Mouse (Mus musculus) retina, postnatal 7 days (tissue): ENCODE data around the gene Pi4ka.
A peak's percentile ranks its signal among the peaks of the same experiment; 100 is the strongest.

ENCODE experiments used
- DNase-seq: peaks from one replicate; pipeline ENCODE4 v3.0.0-alpha.2; 2012; ENCODE audit warnings: low read depth, low spot score

Gene Pi4ka

GRCm38 (mm10) chr16:17405736-17406443, at the start of gene Pi4ka, which contains the start of gene Snap29:
TSS of gene Pi4ka (minus strand) at chr16:17406314.
TSS of gene Snap29 (plus strand) at chr16:17405986.
- DNase-seq: peak; percentile 99

DNA sequence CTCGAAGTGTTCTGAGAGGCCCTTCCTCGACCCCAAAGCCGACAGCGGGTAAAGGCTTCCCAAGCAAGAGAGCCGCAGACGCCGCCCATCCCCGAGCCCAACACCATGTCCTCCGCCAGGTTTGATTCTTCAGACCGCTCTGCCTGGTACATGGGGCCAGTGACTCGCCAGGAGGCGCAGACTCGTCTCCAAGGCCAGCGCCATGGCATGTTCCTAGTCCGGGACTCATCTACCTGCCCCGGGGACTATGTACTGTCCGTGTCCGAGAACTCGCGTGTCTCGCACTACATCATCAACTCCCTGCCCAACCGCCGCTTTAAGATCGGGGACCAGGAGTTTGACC, 46.2 kb upstream of the Pi4ka start:
- DNase-seq: no peak

GRCm38 (mm10) chr16:17451541-17452372, 45.6 kb upstream of the Pi4ka start, which contains the start of gene Crkl:
TSS of gene Crkl (plus strand) at chr16:17451987.
- DNase-seq: peak; percentile 98

DNA sequence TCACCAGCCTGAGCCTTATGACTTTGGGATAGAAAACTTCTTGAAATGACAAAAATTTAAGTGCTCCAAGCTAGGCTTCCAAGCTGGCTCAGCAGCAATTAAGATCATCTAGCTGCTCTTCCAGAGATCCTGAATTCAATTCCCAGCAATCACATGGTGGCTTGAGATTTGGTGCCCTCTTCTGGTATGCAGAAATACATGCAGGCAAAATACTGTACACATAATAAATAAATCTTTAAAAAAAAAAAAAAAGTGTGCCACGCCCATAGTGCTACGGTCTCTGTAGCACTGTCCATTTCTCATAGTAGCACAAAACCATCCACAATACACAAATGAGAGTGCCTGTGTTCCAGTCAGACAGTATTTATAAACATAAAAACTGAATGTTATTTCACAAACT, 26.5 kb upstream of the Pi4ka start:
- no peak for DNase-seq

GRCm38 (mm10) chr16:17423021-17423420, 16.9 kb upstream of the Pi4ka start:
- no peak for DNase-seq

- no peak for DNase-seq
Observed at GRCm38 (mm10) chr16:17410209-17410608, 4.1 kb upstream of the Pi4ka start.

- DNase-seq: no peak
Observed at GRCm38 (mm10) chr16:17409046-17409445, 2.9 kb upstream of the Pi4ka start.

DNA sequence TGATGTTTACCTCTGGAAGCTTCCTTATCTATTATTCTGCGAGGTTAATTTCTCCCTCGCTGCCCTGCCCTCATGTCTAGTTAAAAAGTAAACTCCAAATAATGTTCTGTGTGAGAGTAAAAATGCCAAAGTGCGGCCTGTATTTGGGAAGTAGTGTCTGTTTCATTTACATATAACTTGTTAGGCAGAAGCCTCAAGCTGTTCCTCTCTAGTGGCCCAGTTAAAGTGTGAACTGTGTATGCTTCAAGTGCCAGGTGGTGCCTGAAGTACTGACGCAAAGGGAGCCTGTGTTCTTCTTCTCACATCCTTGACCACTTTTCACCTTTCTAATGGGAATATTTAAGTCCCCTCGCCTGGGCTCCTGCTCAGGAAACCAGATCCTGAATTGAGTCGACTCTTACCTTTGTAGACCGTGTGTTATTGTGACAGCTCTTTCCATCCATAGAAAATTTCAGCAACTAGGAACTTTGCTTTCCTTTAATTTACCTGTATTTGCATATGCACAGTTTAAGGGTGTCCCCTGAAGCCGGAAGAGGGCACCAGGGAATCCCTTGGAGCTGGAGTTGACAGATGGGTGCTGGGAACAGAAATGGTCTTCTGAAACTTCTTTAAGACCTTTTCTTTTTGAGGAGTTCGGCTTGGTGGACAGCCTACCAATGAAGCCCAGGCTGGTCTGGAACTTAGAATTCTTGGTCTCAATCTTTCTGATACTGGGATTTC, 558 bp upstream of the Pi4ka start:
- no peak for DNase-seq

GRCm38 (mm10) chr16:17405271-17405696, 830 bp downstream of the Pi4ka start:
- DNase-seq: no peak

- peak; percentile 11 for DNase-seq
Observed at GRCm38 (mm10) chr16:17402855-17403254, 3.3 kb downstream of the Pi4ka start.

- no peak for DNase-seq
Observed at GRCm38 (mm10) chr16:17392784-17393183, 13.3 kb downstream of the Pi4ka start.

DNA sequence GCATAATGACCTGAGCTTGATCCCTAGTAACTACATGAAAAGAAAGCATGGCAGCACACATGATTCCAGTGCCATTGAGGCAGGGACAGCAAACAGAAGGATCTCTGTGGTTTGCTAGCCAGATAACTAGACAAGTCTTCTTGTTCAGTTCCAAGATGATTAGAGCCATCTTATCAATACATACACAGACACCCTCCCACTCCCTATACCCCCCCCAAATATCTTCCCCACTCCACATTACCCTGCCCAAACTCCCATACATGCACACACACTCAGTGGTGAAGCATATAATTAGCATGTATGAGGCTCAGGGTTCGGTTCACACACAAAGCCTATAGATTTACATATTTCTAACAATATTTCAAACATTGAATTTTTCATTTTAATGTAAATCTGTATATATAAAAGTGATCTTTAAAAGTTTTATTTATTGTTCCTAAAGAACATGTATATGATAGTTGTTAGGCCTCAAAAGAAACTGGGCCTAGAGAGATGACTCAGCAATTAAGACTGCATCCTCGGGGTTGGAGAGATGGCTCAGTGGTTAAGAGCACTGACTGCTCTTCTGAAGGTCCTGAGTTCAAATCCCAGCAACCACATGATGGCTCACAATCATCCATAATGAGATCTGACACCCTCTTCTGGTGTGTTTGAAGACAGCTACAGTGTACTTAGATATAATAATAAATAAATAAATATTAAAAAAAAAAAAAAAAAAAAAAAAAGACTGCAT, 22.4 kb downstream of the Pi4ka start:
- DNase-seq: no peak

- no peak for DNase-seq
Observed at GRCm38 (mm10) chr16:17382306-17382705, 23.8 kb downstream of the Pi4ka start.

DNA sequence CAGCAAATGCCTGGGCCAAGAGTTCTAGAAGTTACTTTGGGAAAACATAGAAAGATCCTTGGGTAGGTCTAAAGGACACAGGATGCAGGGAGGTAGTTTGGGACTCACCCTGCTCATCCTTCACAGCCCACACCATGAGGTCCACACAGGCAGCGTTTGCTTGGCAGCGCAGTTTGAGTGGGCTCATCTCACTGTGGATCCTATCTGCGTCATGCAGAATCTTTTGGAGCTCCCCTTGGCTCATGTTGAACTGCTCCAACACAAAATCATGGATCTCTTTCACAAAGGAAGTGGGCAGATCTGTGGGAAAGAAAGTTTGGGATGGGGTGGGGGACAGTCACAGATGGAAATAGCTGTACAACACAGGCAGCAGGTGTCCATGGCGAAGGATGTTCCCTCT, 47.3 kb downstream of the Pi4ka start:
- DNase-seq: no peak

DNA sequence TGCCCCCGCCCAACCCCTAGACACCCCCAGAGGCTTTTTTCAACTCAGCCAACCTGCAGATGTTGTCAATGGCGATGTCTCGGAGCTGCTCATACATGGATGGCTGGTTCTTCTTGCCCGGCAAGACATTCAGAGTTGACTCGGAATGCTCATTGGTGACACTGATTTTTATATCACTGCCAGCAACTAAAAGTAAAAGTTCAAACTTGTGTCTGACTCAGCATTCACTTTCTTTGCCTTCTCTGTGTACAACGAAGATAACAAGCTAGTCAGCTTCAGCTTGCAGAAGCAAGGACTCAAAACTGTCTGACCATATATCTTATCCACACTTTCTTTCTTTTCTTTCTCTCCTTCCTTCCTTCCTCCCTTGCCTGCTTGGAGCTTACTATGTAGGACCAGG, 50.1 kb downstream of the Pi4ka start:
- DNase-seq: no peak

DNA sequence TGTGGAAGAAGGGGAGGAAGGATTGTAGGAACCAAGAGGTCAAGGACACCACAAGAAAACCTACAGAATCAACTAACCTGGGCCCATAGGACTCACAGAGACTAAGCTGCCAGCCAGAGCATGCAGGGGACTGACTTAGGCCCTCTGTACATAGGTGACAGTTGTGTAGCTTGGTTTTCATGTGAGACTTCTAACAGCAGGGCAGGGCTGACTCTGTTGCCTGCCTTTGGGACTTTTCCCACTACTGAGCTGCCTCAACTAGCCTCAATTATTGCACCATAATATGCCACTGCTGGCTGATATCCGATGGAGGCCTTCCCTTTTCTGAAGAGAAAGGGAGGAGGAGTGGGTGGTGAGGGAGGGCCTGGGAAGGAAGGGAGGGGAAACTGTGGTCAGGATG, 59.3 kb downstream of the Pi4ka start:
- DNase-seq: no peak

- no peak for DNase-seq
Observed at GRCm38 (mm10) chr16:17345813-17346155, 60.3 kb downstream of the Pi4ka start.

DNA sequence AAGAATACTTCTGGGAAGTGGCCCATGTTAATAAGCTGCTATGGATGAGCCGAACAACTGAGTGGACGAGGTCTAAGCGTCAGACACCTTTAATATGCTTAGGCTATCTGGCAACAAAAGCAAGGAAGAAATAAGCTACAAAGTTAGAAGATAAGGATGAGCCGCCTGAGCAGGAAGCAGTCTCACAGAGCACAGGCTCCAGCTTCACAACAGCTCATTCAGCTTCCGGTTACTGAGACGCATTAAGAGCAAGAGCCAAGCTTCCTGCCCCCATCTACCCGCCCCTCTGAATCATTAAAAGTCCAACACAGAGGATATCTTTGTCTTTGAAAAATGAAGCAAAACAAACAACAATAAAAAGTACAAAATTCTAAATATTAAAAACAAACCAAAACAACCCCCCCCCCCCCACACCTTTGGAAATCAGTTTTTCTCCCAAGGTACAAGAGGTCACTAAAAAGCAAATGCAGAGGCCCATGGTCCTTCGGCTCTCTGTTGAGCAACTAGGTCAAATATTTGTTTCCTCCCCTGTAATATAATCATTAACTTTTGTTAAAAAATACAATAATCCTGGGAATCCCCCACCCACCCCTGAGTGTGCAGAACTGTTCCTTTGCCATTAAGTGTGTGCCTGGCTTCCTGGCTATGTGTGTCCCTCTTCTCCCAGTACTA, 60.8 kb downstream of the Pi4ka start:
- no peak for DNase-seq

DNA sequence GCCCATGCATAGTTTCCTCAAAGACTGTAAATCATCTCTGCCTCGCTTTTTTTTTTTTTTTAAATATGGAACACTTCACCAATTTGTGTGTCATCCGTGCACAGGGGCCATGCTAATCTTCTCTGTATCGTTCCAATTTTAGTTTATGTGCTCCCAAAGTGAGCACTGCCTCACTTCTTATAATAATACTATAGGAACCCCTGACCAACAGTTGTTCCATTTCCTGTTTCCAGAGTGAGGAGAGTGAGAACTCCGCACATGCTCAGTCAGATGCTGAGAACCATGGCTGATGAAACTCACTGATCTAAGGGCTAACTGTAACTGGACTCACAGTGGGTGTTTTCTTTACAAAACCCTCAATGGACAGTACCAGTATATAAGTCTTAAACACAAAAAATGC, 64.3 kb downstream of the Pi4ka start:
- no peak for DNase-seq

DNA sequence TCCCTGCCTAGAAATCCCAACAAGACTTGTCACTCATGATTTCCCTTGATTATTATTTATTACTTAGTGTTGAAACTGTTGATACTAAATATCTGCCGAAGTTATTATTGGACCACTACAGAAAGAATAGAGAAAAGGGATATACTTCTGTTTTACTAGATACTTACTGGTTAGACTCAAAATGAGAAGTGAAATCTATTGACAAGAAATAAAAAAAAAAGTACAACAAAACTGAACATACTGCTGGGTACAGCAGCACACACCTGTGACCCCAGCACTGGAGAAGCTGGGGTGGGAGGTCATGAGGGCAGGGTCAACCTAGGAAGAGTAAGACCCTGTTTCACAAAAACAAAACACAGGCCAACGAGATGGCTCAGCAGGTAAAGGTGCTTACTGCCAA, 65.4 kb downstream of the Pi4ka start:
- no peak for DNase-seq

DNA sequence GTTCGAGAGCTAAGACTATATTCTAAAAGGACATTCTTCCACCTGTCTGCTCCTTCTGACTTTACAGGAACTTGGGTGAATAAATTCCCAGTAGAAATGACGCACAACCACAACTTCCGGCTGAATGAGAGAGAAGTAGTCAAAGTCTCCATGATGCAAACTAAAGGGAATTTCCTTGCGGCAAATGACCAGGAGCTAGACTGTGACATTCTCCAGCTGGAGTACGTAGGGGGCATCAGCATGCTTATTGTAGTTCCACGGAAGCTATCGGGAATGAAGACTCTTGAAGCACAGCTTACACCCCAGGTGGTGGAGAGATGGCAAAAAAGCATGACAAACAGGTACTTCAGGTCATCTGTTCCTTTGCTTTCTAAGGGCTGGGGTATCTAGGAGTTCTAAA, 66.4 kb downstream of the Pi4ka start:
- DNase-seq: no peak
